ENCODE assay signal across 11 mouse cellular contexts in the genomic region with DNA sequence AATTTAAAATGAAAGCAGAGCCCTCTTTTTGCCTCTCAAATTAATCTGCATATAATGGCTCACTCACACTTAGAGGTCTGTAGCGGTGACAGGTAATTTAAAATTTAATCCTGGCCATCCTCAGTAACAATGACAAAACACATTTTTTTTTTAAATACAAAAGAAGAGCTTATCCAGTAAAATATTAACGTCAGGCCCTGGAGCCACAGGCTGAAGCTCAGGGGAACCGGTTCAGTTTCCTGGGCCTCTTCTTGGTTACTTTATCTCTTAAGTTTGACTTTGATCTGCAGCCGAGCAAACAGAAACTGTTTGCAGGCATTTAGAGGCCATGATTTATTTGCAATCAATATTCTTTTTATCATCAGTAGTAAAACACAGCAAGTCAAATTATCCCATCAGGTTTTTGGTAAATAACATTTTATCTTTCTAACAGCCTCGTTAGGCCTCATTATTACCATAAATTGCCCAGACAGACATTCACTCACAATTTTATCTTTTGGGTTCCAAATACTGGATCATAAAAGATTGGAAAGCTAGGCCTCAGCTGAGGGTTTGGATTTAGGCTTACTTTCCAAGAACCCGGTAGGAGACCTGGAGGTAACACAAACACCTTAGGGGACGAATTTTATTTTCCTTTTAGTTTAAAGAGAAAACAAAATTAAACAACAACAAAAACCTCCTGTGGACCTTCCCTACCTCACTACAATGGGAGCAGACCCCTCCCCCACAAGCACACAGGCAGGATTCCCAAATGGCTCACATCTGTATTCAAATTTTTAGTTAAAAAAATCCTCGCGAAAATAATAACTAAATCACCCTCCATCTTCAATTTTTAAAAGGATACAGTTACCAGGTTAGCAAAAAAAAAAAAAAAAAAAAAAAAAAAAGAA. TPM values are rescaled to one million over a fixed set of nuclear protein-coding genes. Genes with fewer than 3 reads are reported as not detected.
DNase-seq lines count a peak whose midpoint lies in the region; ATAC-seq lines count a peak whose summit lies in the region.
"Had no signal": no experiment of that assay in that cellular context is flagged by ENCODE, and none has a peak within 500 bp of the region (broad histone marks: within the 10 kb centered on the region; RNA-seq: fewer than 3 reads in every experiment).

No protein-coding gene starts in this region.

- peaks cover 40% of the 10 kb centered on the region for H3K4me1 ChIP-seq in kidney, embryonic 15.5 days
- peaks cover 2% of the 10 kb centered on the region; the same call in 1 of the 2 replicates for H3K4me1 ChIP-seq in hindbrain, embryonic 11.5 days (replicated peaks; ENCODE audit: control insufficient read depth, insufficient read depth, low read length)
- H3K4me1 ChIP-seq in midbrain, embryonic 16.5 days (ENCODE audit: control insufficient read depth, insufficient read depth, low read length): peaks cover 15% of the 10 kb centered on the region
- H3K4me1 ChIP-seq in liver, embryonic 12.5 days: no peaks in the 10 kb centered on the region
- H3K4me1 ChIP-seq: liver, embryonic 13.5 days had no signal

- peaks cover 98% of the 10 kb centered on the region for H3K27me3 ChIP-seq in kidney, embryonic 15.5 days
- peaks cover 29% of the 10 kb centered on the region for H3K27me3 ChIP-seq in hindbrain, embryonic 11.5 days (ENCODE audit: control insufficient read depth, insufficient read depth, low read length)
- peaks cover 21% of the 10 kb centered on the region for H3K27me3 ChIP-seq in midbrain, embryonic 16.5 days (ENCODE audit: control insufficient read depth, insufficient read depth, low read depth, low read length)
- H3K27me3 ChIP-seq in liver, embryonic 12.5 days (replicated peaks): peaks cover 100% of the 10 kb centered on the region

- H3K4me2 ChIP-seq in kidney, embryonic 15.5 days: no peak overlapping the region
- H3K4me2 ChIP-seq in hindbrain, embryonic 11.5 days (replicated peaks; ENCODE audit: low read depth, low read length): peak overlapping the region; percentile 77
- H3K4me2 ChIP-seq in midbrain, embryonic 16.5 days (ENCODE audit: low read length): peak overlapping the region; percentile 60
- no peak overlapping the region for H3K4me2 ChIP-seq in liver, embryonic 12.5 days
- H3K4me2 ChIP-seq: liver, embryonic 13.5 days had no signal

- WGBS in kidney, embryonic 15.5 days: 7% methylated on average over 9 of the region's 9 CpGs
- WGBS in hindbrain, embryonic 11.5 days: 3% methylated on average over 9 of the region's 9 CpGs
- 9% methylated on average over 9 of the region's 9 CpGs for WGBS in midbrain, embryonic 16.5 days
- WGBS in liver, embryonic 12.5 days (ENCODE audit: insufficient replicate concordance): 6% methylated on average over 9 of the region's 9 CpGs

- no peak for DNase-seq in kidney, postnatal 25 days
- DNase-seq in embryo, embryonic 11 days: peak; percentile 40
- DNase-seq in hindbrain, embryonic 11.5 days (ENCODE audit: low spot score): peak; percentile 45
- no peak for DNase-seq in cerebellum, postnatal 36 days
- DNase-seq in cerebellum, adult 9-10 months: no peak
- DNase-seq: gastrocnemius, postnatal 14 days; kidney, postnatal 14 days; liver, embryonic 13.5 days had no signal

- H3K9ac ChIP-seq in kidney, embryonic 15.5 days: no peak overlapping the region
- H3K9ac ChIP-seq in hindbrain, embryonic 11.5 days (ENCODE audit: low read depth, low read length): peak overlapping the region; percentile 83
- H3K9ac ChIP-seq in midbrain, embryonic 16.5 days (ENCODE audit: low read depth, low read length): peak overlapping the region; percentile 69
- H3K9ac ChIP-seq in liver, embryonic 12.5 days: no peak overlapping the region
- H3K9ac ChIP-seq: liver, embryonic 13.5 days had no signal

- H3K36me3 ChIP-seq in kidney, embryonic 15.5 days: no peaks in the 10 kb centered on the region
- no peaks in the 10 kb centered on the region for H3K36me3 ChIP-seq in hindbrain, embryonic 11.5 days (ENCODE audit: control insufficient read depth, insufficient read depth, low read length)
- H3K36me3 ChIP-seq in midbrain, embryonic 16.5 days (ENCODE audit: control insufficient read depth, insufficient read depth, low read length): no peaks in the 10 kb centered on the region; the same call in 1 of the 2 replicates
- no peaks in the 10 kb centered on the region for H3K36me3 ChIP-seq in liver, embryonic 12.5 days
- H3K36me3 ChIP-seq: liver, embryonic 13.5 days had no signal

- H3K4me3 ChIP-seq in kidney, embryonic 15.5 days (replicated peaks): peak overlapping the region; percentile 33
- peak overlapping the region; percentile 88 for H3K4me3 ChIP-seq in hindbrain, embryonic 11.5 days (ENCODE audit: low read depth, low read length)
- H3K4me3 ChIP-seq in midbrain, embryonic 16.5 days (ENCODE audit: low read depth, low read length): peak overlapping the region; percentile 53
- no peak overlapping the region for H3K4me3 ChIP-seq in liver, embryonic 12.5 days
- H3K4me3 ChIP-seq: liver, embryonic 13.5 days had no signal

- ATAC-seq in kidney, embryonic 15.5 days (replicated peaks; ENCODE audit: low FRiP score): no peak
- no peak for ATAC-seq in hindbrain, embryonic 11.5 days (ENCODE audit: low FRiP score)
- ATAC-seq in midbrain, embryonic 16.5 days: no peak
- ATAC-seq in liver, embryonic 12.5 days: no peak

- no peaks in the 10 kb centered on the region for H3K9me3 ChIP-seq in kidney, embryonic 15.5 days (replicated peaks)
- H3K9me3 ChIP-seq in hindbrain, embryonic 11.5 days (ENCODE audit: control insufficient read depth, low read length): no peaks in the 10 kb centered on the region
- H3K9me3 ChIP-seq in midbrain, embryonic 16.5 days (replicated peaks; ENCODE audit: control insufficient read depth, low read length, poor library complexity, severe bottlenecking): no peaks in the 10 kb centered on the region
- no peaks in the 10 kb centered on the region for H3K9me3 ChIP-seq in liver, embryonic 12.5 days (replicated peaks)
- H3K9me3 ChIP-seq: liver, embryonic 13.5 days had no signal

- no peak overlapping the region for H3K27ac ChIP-seq in kidney, embryonic 15.5 days
- H3K27ac ChIP-seq in hindbrain, embryonic 11.5 days (ENCODE audit: low read depth, low read length): peak overlapping the region; percentile 78; the same call in 1 of the 2 replicates
- H3K27ac ChIP-seq in midbrain, embryonic 16.5 days (ENCODE audit: low read length): peak overlapping the region; percentile 84
- no peak overlapping the region for H3K27ac ChIP-seq in liver, embryonic 12.5 days
- H3K27ac ChIP-seq: liver, embryonic 13.5 days had no signal

RNA-seq across cellular contexts. Expression of a gene that starts 2.4 kb away (rescaled TPM):
- polyA plus RNA-seq in kidney, embryonic 15.5 days (2015; fragmentation: Nextera tagmentation; extraction: Ambion mirVana): 4.9 TPM in 2 replicates
- 6.7 and 7.1 TPM in 2 replicates for polyA plus RNA-seq in hindbrain, embryonic 11.5 days (2014; fragmentation: Nextera tagmentation; extraction: Ambion mirVana)
- 9.6 and 10.3 TPM in 2 replicates for polyA plus RNA-seq in midbrain, embryonic 16.5 days (2015; fragmentation: Nextera tagmentation; extraction: Ambion mirVana)
- 0.12 TPM in 1 of 2 replicates, not detected in the other for polyA plus RNA-seq in liver, embryonic 12.5 days (2016; fragmentation: Nextera tagmentation; extraction: Ambion mirVana)
- polyA plus RNA-seq: liver, embryonic 13.5 days had no signal

Comparison
In these comparisons a context has a peak if more than half of its experiments do, and no peak if none do; other contexts are left out.
1. H3K27ac ChIP-seq: peak in hindbrain, embryonic 11.5 days (single experiment) and midbrain, embryonic 16.5 days (single experiment); none in kidney, embryonic 15.5 days (single experiment) and liver, embryonic 12.5 days (single experiment).
2. H3K4me2 ChIP-seq: peak in hindbrain, embryonic 11.5 days (single experiment) and midbrain, embryonic 16.5 days (single experiment); none in kidney, embryonic 15.5 days (single experiment) and liver, embryonic 12.5 days (single experiment).
3. H3K9ac ChIP-seq: peak in hindbrain, embryonic 11.5 days (single experiment) and midbrain, embryonic 16.5 days (single experiment); none in kidney, embryonic 15.5 days (single experiment) and liver, embryonic 12.5 days (single experiment).
4. DNase-seq: peak in embryo, embryonic 11 days (single experiment) and hindbrain, embryonic 11.5 days (single experiment); none in kidney, postnatal 25 days (0 of 2), cerebellum, postnatal 36 days (0 of 2) and cerebellum, adult 9-10 months (single experiment).